Mouse (Mus musculus) adrenal gland, adult (tissue): ENCODE measurements around the gene Cby3.
A peak's percentile ranks its signal among the peaks of the same experiment; 100 is the strongest.

Experiments used
- DNase-seq, 2 experiments: peaks; one replicate each; pipeline ENCODE4 v3.0.0; 2022 to 2023; ENCODE audit warnings: low spot score in 1 of 2; ENCODE audit not compliant: inconsistent age in 2 of 2

Cby3 gene

DNA sequence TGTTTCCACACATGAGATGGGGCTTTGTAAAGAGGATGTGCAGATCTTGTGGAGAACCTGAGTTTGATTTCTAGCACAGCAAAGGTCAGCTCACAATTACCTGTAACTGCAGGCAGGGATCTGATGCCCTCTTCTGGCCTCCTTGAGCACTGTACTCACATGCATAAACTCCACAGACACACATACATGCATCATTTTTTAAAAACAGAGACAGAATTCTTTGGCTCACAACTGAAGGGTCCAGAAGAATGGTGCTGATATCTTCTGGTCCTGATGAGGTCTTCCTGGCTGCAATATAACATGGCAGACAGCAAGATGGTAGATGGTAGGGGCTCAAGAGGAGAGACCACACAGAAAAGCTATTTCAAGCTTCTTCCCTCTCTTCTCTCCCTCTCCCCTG, at the start of gene Cby3:
Cby3 (plus strand) TSS at position 301 of the 400 bp plus-strand sequence.
- DNase-seq = no peak

GRCm38 (mm10) chr11:50312803-50313202, 41.5 kb upstream of the Cby3 start:
- DNase-seq = peak in 1 of 2 experiments; percentile 23

- peak in 1 of 2 experiments; percentile 41 for DNase-seq
Measured at GRCm38 (mm10) chr11:50319343-50319742, 34.9 kb upstream of the Cby3 start.

- no peak for DNase-seq
Measured at GRCm38 (mm10) chr11:50321239-50321638, 33.0 kb upstream of the Cby3 start.

GRCm38 (mm10) chr11:50322345-50322744, 31.9 kb upstream of the Cby3 start:
- DNase-seq = no peak

DNA sequence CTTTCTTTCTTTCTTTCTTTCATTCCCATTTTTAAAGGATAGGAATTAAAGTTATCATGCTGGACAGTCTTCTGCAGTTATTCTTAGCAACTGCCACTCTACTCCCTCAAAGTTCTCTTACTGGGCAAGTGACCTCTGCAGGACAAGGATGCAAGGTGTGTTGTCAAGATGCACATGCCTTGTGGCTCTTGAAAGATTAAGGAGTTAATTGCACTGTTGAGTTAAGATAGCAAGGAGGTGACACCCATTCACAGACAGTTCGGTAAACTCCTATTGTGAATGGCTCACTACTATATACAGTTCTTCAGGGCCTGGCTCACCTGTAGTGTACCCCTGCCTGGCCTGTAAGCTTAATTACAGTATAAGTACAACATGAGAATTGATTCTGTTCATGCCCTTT, 30.4 kb upstream of the Cby3 start:
- DNase-seq = no peak

DNA sequence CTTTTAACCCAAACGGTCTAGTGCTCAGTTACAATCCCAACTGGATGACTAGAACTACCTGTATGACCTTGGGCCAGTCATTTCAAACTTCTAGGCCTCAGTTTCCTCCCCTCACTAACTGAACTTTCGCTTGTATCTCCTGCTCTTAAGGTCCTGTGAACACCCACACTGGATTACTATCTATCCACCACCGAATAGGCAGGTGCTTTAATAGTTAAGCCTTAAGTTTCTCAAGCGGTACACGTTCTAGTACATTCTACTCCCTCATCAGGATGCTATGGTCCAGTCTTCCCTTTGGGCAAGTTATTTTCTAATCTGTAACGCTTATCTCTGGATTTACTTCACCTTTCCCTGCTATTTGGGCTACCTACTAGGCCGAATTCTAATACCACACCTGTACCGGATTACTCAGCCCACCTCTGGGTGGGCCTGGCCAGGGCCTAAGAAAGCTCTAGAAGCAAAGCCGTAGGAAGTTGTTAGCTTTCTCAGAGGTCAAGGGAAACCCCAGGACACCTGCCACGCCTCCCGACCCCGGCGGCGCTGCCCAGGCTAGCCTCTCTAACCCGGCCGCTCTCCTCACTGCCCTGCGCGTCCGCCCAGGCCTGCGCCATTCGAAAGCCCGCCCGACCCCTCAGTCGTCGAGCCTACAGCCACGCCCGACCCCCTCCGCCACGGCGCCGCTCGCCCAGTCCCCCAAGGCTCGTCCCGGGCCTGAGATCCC, 29.4 kb upstream of the Cby3 start:
- DNase-seq = no peak

DNA sequence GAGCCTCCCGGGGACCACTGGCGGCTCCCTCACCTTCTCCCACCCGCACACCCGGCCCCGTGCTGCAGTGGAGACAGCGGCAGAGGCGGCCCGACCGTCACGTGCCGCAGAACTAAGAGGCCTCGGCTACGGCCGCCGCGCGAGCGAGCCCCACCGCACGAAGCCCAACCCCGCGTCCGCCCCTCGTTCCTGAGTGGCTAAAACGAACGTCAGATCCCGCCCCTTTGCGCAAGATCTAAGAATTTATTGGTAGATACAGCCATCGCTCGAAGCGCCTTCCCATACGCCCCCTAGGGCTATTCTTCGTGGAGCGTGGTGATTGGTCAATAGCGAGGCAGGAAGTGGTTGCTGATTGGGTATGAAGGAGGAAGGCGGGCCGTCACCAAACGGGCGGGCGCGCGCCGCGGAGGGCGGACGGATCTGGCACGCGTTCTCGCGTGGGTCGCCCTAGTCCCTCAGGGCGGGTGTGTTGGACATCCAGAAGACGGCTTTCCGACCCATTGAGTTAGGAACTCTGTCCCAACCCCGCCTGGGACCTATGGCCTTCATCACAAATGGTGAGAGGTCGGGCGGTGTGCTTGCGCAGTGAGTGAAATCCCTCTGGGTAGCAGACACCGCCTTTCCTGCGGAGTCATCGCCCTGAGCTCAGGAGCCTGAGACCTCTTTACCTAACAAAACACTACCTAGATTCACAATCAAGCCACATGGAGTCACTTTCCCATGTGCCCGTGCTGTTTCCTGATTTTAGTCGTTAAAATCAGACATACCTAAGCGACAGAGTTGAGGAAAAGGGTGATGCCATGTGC, 28.6 kb upstream of the Cby3 start, which contains the start of gene Canx:
Canx (minus strand) TSS at position 178 of the 806 bp plus-strand sequence.
- peak; percentile 99 to 100 for DNase-seq

DNA sequence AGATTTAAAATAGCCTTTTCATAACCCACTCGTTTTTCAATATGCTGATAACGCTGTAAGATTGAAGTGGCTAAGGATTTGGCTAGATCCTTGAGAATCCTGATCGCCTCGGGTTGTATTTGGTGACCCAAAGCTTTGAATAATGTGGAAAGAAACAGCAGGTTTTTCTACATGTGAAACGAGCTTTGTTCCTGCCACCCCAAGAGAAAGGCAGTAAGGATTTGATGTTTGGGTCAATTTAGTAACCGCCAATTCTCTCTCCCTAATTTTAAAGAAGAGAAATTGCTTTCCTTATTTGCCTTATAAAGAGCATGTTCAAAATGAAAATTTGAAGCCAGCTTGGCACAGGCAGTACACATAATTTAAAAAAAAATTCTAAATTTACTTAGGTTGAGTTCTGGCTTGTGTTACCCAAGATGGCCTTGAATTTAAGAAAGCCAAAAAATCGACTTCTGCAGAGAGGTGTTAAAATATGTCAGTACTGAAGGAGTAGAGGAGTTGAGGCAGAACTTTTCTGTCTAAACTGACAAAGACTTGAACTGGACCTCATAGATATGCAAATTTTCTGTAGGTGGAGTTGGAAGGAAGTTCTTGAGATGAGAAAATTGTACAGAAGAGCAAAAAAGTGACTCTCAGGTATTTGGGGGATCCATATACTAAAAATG, 27.8 kb upstream of the Cby3 start:
- DNase-seq = no peak

GRCm38 (mm10) chr11:50328075-50328625, 26.1 kb upstream of the Cby3 start:
- no peak for DNase-seq

DNA sequence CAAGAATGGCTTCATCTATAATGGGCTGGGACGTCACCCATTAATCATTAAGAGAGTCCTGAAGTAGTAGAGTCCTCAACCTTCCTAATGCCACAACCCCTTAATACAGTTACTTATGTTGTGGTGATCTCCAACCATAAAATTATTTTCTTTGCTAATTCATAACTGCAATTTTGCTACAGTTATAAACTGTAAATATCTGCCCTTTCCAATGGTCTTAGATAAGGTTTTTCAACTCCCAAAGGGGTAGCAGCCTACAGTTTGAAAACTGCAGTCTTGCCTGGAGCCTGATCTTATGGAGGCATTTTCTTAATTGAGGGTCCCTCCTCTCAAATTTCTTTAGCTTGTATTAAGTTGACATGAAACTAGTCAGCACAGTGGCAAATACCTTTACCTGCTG, 24.9 kb upstream of the Cby3 start:
- no peak for DNase-seq

GRCm38 (mm10) chr11:50333181-50333580, 21.1 kb upstream of the Cby3 start:
- no peak for DNase-seq

DNA sequence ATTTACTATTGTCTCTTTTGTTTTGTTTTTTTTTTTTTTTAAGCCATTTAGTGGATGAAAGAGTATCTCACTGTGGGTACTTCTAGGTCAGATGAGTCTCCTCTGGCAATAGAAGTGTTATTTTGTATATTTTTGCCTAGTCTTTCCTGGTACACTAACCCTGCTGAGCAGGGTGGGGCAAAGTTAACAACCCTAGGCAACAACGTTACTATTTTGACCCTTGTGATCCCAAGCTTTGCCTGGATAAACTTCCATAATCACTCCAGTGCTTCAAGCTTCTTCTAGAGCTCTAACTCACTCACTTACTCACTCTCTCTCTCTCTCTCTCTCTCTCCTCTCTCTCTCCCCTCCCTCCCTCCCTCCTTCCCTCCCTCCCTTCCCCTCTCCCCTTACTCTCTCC, 18.1 kb upstream of the Cby3 start:
- no peak for DNase-seq

GRCm38 (mm10) chr11:50336891-50337290, 17.4 kb upstream of the Cby3 start:
- no peak for DNase-seq

- no peak for DNase-seq
Measured at GRCm38 (mm10) chr11:50345486-50345885, 8.8 kb upstream of the Cby3 start.

GRCm38 (mm10) chr11:50346256-50347032, 7.8 kb upstream of the Cby3 start:
- no peak for DNase-seq

- DNase-seq = no peak
Measured at GRCm38 (mm10) chr11:50352177-50352576, 2.1 kb upstream of the Cby3 start.

DNA sequence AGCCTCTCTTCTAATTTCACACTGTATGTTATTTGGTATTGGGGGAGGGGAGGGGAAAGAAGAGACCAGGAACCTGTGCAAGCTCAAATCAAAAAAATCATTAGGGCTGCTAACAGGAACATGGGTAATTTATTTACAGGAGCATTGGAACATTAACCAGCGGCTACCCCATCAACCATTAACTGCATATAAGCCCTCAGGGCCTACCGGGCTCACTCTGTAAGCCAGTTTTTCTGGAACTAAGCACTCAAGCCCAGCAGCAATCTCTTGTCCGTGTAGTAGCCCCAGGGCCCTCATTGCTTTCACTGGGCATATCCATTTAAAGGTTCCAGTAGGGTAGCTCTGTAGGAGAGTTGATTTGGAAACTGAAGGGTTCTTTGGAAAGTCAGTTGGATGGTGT, 589 bp downstream of the Cby3 start:
- no peak for DNase-seq

DNA sequence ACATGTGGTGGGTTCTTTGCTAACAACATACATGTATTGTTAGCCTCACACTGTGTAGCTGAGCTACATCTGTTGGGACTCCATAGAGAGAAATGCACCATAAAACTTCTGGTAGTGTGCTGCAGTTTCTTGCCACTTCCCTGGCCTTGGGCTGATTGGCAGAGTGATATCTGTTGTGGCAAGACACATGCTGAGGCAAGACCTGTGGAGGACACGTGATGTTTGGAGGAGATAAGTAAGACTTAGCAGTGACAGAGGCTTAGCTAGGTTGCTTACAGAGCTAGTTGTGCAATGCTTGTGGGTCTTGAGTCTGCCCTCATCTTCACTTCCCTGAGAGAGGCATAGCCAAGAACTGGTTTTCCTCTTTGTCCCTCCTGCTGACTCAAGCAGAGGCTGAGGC, 1.1 kb downstream of the Cby3 start:
- no peak for DNase-seq

DNA sequence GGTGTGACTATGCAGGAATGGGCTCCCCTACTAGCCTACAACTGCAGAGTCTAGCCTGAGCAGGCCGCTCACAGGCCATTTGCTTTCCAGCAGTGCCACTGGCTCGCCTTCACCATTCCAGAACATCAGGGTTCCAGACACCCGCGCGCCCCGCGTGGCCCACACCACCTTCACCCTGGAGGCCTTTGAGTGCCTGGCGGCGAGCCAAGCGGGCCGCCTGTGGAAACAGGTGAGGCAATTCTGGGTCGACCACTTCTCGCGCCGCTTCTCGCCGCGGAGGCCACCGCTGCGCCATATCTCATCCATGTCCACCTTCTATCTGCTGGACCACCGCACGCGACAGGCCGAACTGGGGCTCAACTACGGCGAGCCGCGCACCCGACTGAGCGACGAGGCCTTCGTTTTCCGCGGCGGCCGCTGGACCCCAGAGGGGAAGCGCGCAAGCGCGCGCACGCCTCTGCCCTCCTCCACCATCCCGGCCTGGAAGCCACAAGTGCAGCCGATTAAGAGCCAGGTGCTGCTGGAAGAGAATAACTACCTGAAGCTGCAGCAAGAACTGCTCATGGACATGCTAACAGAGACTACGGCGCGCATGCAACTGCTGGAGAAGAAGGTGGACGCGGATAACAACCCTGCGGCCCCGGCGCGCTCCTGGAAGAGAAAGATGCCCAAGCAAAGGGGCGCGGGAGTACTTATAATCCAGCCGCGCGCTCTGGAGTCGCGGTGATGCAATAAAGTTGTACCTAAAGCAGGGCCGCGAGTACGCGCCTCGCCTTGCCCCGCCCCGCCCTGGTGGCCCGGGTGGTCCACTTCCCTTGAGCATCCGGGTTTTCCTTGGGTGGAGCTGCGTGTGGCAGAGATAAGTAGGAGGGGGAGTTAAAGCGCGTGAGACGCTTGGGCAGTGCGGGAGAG, 4.9 kb downstream of the Cby3 start:
- peak; percentile 28 to 66 for DNase-seq
